Mouse (Mus musculus) liver, postnatal 0 days (tissue): ENCODE results near the gene Gata5. TPM values are rescaled to one million over a fixed set of nuclear protein-coding genes. Genes with fewer than 3 reads are reported as not detected.

Source experiments
- ATAC-seq: fragments of 200-750 bp; cut with Nextera tagmentation; 2 replicates; pipeline ENCODE4 v1.8.0; 2017; ENCODE audit warnings: mild to moderate bottlenecking, moderate library complexity
- DNase-seq: peaks from one replicate; pipeline ENCODE4 v3.0.0-alpha.2; 2016
- H3K27ac ChIP-seq: fragments of 300-500 bp; sonication (generic); 2 replicates; pipeline ENCODE4 v1.5.1; 2014; ENCODE audit warnings: antibody characterized with exemption, moderate library complexity, mild to moderate bottlenecking, low read depth
- H3K27me3 ChIP-seq: fragments of 300-500 bp; sonication (generic); 2 replicates; pipeline ENCODE4 v1.6.1; 2014; ENCODE audit warnings: low read length, control low read depth, mixed read lengths; ENCODE audit not compliant: insufficient read depth
- H3K36me3 ChIP-seq: fragments of 300-500 bp; sonication (generic); replicated peaks from 2 replicates; pipeline ENCODE4 v1.6.1; 2014; ENCODE audit warnings: mild to moderate bottlenecking, control low read depth, low read length, moderate library complexity, mixed read lengths; ENCODE audit not compliant: insufficient read depth
- H3K4me1 ChIP-seq: fragments of 300-500 bp; sonication (generic); 2 replicates; pipeline ENCODE4 v1.6.1; 2014; ENCODE audit warnings: antibody characterized with exemption, mild to moderate bottlenecking, control low read depth; ENCODE audit not compliant: insufficient read depth
- H3K4me2 ChIP-seq: fragments of 300-500 bp; sonication (generic); 2 replicates; pipeline ENCODE4 v1.6.1; 2014; ENCODE audit warnings: low read depth, mild to moderate bottlenecking, low read length, moderate library complexity, mixed read lengths
- H3K4me3 ChIP-seq: fragments of 300-500 bp; sonication (generic); 2 replicates; pipeline ENCODE4 v1.5.1; 2014; ENCODE audit warnings: low read depth, low read length
- H3K9ac ChIP-seq: fragments of 300-500 bp; sonication (generic); replicated peaks from 2 replicates; pipeline ENCODE4 v1.6.1; 2014; ENCODE audit warnings: mild to moderate bottlenecking, moderate library complexity
- H3K9me3 ChIP-seq: fragments of 300-500 bp; sonication (generic); 2 replicates; pipeline ENCODE4 v1.6.1; 2016; ENCODE audit warnings: mild to moderate bottlenecking, control low read depth, low read length, mixed read lengths
- CTCF ChIP-seq: sonication (generic); IDR thresholded peaks from 2 replicates; pipeline ENCODE4 v1.5.1; 2016; ENCODE audit warnings: antibody characterized with exemption, low read depth
- EP300 ChIP-seq: IDR thresholded peaks from 2 replicates; pipeline ENCODE4 v1.6.1; 2016; ENCODE audit warnings: antibody characterized with exemption, low read depth, mild to moderate bottlenecking
- WGBS: fragments of 180-500 bp; shearing (Covaris S2); extraction: QIAGEN DNeasy Blood & Tissue Kit; methylation state at CpG from one replicate; pipeline ENCODE4 v1.1.7; 2014; ENCODE audit not compliant: insufficient replicate concordance; 5-methylcytosine and 5-hydroxymethylcytosine counted together
- polyA plus RNA-seq: library from polyadenylated mRNA; unstranded; fragments of >200 nt; fragmentation: Nextera tagmentation; extraction: Ambion mirVana; gene quantifications from 2 replicates; pipeline ENCODE4 v1.2.1, GENCODE M21; 2015

Gene Gata5
- polyA plus RNA-seq, 1 experiment from 2014 or later = 0.08 TPM

DNA sequence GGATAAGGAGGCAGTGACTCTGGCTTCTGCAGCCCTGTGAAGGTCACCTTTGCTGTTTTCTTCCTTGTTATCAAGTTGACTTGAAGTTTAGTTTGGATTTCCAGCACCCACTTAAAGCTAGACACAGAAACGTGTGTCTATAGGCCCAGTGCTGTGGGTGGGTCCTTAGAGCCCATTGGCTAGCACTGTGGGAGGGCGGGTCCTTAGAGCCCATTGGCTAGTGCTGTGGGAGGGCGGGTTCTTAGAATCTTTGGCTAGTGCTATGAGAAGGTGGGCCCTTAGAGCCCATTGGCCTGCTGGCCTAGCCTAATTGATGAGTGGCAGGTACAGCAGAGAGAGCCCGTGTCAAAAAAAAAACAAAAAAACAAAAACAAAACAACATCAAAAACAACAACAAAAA is 14.3 kb downstream of the Gata5 start:
- ATAC-seq = no peak
- no peaks in the 10 kb centered on the region for H3K27me3 ChIP-seq
- H3K9ac ChIP-seq = no peak overlapping the region
- H3K9me3 ChIP-seq = no peaks in the 10 kb centered on the region
- TF ChIP-seq CTCF (no peak), EP300 (no peak)
- 72% methylated on average over 4 of the region's 4 CpGs for WGBS
- no peak overlapping the region for H3K4me3 ChIP-seq
- DNase-seq = no peak
- no peak overlapping the region for H3K27ac ChIP-seq
- H3K4me2 ChIP-seq = no peak overlapping the region
- no peaks in the 10 kb centered on the region for H3K4me1 ChIP-seq
- no peaks in the 10 kb centered on the region for H3K36me3 ChIP-seq

DNA sequence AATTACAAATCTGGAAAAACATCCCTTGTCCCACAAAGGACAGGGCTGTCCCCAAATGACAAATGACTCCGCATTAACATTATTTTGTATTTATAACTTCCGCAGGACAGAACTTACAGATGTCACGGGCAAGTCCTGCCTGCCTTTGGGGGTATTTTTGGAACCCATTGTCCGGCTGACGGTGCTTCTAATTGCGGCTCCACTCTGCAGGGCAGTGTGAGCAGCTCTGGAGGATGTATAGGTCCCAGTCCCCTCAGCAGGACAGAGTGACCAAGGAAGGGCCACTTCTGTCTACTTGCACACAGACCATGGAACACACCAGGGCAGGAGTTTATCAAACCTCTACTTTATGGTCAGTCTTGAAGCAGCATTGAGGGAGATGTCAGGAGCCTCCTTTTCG is 16.9 kb downstream of the Gata5 start:
- ATAC-seq (no peak), DNase-seq (no peak)
- no peaks in the 10 kb centered on the region for H3K36me3 ChIP-seq
- TF ChIP-seq CTCF (no peak), EP300 (no peak)
- H3K4me2 ChIP-seq = no peak overlapping the region
- H3K27me3 ChIP-seq = no peaks in the 10 kb centered on the region
- H3K9me3 ChIP-seq = no peaks in the 10 kb centered on the region
- H3K9ac ChIP-seq = no peak overlapping the region
- WGBS = 69% methylated on average over 7 of the region's 7 CpGs
- no peak overlapping the region for H3K27ac ChIP-seq
- H3K4me3 ChIP-seq = no peak overlapping the region
- no peaks in the 10 kb centered on the region for H3K4me1 ChIP-seq

DNA sequence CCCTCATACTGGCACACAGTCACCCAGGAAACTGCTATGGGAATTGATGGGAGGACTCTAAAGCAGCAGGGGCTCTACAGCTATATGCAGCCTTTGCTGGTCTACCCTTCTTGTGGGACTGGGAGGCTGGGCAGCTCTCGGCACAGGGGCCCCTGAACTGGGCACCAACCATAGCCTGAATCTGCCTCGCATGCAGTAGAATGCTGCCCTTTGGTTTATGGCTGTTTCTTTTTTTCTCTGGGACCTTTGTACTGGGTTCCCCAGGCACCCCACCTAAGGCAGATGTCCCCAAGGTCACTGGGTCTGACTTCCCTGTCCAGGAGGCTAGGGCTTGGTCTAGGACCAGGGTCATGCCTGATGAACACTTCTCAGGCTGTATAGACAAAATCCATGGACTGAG is 20.2 kb downstream of the Gata5 start:
- H3K4me2 ChIP-seq = no peak overlapping the region
- H3K9ac ChIP-seq = no peak overlapping the region
- DNase-seq (no peak), ATAC-seq (no peak)
- no peak overlapping the region for H3K4me3 ChIP-seq
- H3K27me3 ChIP-seq = no peaks in the 10 kb centered on the region
- TF ChIP-seq CTCF (no peak), EP300 (no peak)
- H3K27ac ChIP-seq = no peak overlapping the region
- no peaks in the 10 kb centered on the region for H3K4me1 ChIP-seq
- WGBS = 81% methylated on average over 2 of the region's 2 CpGs
- no peaks in the 10 kb centered on the region for H3K9me3 ChIP-seq
- H3K36me3 ChIP-seq = no peaks in the 10 kb centered on the region

DNA sequence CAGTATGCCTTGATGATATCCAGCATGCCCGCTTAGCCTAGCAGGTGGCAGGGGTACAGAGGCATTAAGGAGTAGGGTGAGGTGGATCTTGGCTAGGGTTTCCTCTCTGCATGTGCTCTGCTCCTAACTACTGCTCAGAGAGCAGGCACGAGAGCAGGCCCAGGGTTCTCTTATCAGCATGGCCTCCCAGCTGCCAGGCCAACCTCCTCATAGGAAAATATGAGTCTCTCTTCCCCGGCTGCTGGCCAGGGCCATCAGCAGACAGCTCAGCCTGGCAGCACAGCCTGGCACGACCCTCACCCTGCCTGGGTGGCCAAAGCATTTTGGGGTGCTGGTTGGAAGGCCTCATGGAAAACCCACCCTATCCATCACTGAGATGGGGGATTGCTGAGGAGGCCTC is 23.4 kb downstream of the Gata5 start:
- Histone ChIP-seq H3K9ac (no peak overlapping the region), H3K4me2 (no peak overlapping the region), H3K27me3 (no peaks in the 10 kb centered on the region), H3K4me1 (no peaks in the 10 kb centered on the region), H3K9me3 (no peaks in the 10 kb centered on the region), H3K36me3 (no peaks in the 10 kb centered on the region), H3K4me3 (no peak overlapping the region), H3K27ac (no peak overlapping the region)
- no peak for DNase-seq
- TF ChIP-seq CTCF = no peak
- no peak for ATAC-seq
- 61% methylated on average over 4 of the region's 4 CpGs for WGBS

DNA sequence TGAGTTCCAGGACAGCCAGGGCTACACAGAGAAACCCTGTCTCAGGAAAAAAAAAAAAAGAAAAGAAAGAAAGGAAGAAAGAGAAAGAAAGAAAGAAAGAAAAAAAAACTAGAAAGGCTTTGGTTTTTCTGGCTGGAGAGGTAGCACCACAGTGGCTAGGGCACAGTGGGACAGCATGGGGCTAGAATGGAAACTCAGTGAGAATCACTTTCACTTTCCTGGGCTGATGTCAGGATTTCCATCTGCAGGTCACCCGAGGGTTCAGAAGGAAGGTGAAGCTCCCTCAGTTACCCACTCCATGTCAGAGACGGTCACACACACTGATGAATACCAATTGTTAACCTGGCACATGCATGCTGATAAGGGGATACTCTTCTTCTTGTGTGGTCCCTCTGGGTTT is 26.8 kb downstream of the Gata5 start:
- TF ChIP-seq EP300 (no peak), CTCF (no peak)
- DNase-seq (no peak), ATAC-seq (no peak)
- WGBS = 31% methylated on average over 2 of the region's 2 CpGs
- no peaks in the 10 kb centered on the region for H3K9me3 ChIP-seq
- H3K4me1 ChIP-seq = no peaks in the 10 kb centered on the region
- no peak overlapping the region for H3K4me2 ChIP-seq
- no peaks in the 10 kb centered on the region for H3K27me3 ChIP-seq
- H3K9ac ChIP-seq = no peak overlapping the region
- H3K4me3 ChIP-seq = no peak overlapping the region
- H3K36me3 ChIP-seq = no peaks in the 10 kb centered on the region
- H3K27ac ChIP-seq = no peak overlapping the region

DNA sequence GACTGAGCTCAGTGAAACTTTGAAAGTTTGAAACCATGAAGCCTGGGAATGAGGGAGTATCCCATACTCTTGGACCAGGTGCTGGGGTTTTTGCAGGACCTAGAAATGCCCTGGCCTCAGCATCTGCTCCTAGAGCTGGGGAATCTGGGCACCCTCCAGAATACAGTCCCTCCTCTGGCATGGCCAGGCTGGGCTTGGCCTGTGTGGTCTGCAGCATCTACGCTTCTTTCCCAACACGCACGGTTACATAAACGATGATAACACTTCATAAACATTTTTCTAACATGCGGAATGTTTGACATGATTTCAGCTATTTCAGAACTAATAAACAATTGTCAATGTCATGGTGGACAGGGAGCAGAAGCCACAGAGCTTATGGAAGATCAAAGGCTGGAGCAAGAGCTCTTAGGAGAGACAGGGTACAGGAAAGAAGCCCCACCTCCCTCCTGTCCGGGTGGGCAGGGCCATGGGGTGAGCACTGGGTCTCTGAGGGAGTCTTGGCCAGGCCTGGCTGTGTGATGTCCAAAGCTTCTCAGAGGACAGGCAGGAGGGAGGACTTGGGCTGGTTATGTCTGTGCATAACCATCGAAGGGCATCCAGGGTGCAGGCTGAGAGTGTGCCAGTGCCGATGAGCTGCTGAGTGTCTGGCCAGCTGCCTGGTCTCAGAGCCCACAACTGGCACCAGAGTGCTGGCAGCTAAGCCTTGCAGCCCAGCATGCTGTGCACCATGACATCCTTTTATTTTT is 27.9 kb downstream of the Gata5 start:
- Histone ChIP-seq H3K9ac (no peak overlapping the region), H3K4me1 (no peaks in the 10 kb centered on the region), H3K27ac (no peak overlapping the region), H3K9me3 (no peaks in the 10 kb centered on the region), H3K4me3 (no peak overlapping the region), H3K36me3 (no peaks in the 10 kb centered on the region), H3K4me2 (no peak overlapping the region), H3K27me3 (no peaks in the 10 kb centered on the region)
- WGBS = 77% methylated on average over 8 of the region's 8 CpGs
- no peak for ATAC-seq
- DNase-seq = no peak
- TF ChIP-seq EP300 (no peak), CTCF (no peak)

DNA sequence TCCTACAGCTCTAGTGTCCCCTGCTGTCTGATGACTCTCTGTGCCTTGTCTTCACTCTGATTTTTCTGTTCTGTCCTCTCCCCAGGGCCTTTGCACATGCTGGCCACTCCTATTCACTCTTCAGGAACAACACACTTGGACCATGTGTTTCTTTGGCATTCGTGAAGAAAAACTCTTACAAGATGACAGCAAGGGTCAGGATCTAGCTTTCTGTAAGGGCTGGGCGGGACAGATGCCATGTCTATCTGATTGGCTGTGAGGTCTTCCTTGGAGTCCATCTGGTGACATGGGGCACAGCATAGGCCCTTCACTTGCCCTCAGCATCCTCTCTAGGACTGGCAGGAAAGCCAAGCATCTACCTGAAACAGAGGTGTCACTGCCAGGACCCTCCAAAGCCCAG is 28.5 kb downstream of the Gata5 start:
- H3K9me3 ChIP-seq = no peaks in the 10 kb centered on the region
- no peak for DNase-seq
- no peaks in the 10 kb centered on the region for H3K27me3 ChIP-seq
- H3K27ac ChIP-seq = no peak overlapping the region
- WGBS = 72% methylated on average over 2 of the region's 2 CpGs
- no peak overlapping the region for H3K9ac ChIP-seq
- no peak overlapping the region for H3K4me2 ChIP-seq
- ATAC-seq = no peak
- no peaks in the 10 kb centered on the region for H3K4me1 ChIP-seq
- H3K4me3 ChIP-seq = no peak overlapping the region
- H3K36me3 ChIP-seq = no peaks in the 10 kb centered on the region
- TF ChIP-seq EP300 (no peak), CTCF (no peak)
